Mouse (Mus musculus) heart, postnatal 36 days (tissue): Measurements from ENCODE around the gene Fstl4. TPM values are rescaled to one million over a fixed set of nuclear protein-coding genes. Genes with fewer than 3 reads are reported as not detected.

Source experiments
- DNase-seq, 2 experiments: peaks; one replicate each; pipeline ENCODE4 v3.0.0; 2021 to 2022
- intact Hi-C: fragments of 180-260 bp; cut with DNase I; formaldehyde crosslinking; loops from one replicate; pipeline ENCODE4 v1.15.1; 2025
- total RNA-seq, 2 experiments: library from RNA; stranded (reverse); gene quantifications; 2 replicates each; pipeline ENCODE4 v1.2.3; 2021

The Fstl4 gene
- total RNA-seq = 1 to 10 TPM; 1.4 to 4.0 TPM

DNA sequence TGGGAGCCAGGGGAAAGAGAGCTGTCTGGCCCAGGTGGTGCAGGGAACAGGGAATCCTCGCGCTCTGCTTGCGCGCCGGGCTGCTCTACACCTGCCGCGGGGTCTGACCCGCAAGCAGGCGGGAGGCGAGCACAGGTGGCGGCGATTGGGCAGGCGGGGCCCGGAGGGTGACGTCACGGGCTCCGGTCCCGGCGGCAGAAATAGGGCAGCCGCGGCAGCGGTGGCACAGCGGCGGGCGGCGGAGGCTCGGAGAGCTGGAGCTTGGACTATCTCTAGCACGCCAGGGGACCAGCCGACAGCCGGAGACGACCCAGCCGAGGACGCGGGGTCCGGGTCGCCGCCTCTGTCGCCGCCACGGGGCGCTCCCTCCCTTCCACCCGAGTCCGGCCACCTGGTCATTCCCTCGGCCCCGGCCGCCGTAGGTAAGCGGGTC, at the start of gene Fstl4:
Fstl4 (plus strand) TSS at position 174 of the 433 bp plus-strand sequence.
- intact Hi-C loops = loop anchor here (10.0 kb wide), 1 partner anchor 340 kb away; no protein-coding TSS in a partner anchor
- peak; percentile 8 to 30 for DNase-seq

DNA sequence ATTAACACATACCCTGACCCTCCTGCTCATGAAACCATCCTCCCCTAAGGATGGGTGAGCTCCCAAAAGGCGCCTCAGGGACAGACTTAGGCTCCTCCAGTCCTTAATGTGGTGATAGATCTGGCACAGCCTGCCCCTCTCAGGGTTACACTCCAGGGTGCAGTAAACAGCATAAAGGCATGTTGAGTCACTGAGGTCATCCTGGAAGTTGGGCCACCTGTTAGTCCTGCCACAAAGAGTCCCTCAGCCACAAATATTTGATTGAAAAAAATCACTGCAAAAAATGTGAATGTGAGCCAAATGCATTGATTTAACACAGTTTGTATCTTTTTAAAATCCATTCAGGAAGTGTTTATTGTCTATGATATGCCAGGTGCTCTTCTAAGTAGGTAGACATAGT, 45.9 kb upstream of the Fstl4 start:
- intact Hi-C loops = no loop called here
- no peak for DNase-seq

DNA sequence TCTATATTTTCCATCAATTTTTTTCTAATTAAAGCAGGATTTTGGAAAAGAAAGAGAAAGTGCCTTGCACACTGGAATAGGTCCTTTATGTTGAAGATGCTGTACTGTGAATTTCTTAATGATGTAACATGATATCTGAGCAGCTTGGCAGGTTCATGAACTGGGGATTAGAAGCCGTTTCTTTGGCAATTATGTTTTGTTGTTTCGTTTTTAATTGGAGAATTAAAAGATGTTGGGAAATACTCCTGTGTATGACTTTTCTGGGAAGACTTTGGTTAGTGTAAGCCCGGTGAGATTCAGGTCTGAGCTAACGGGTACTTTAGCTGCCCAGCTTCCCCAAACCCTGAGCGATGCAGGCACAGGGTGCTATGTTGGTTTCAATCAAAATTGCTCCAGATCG, 43.3 kb upstream of the Fstl4 start:
- no peak for DNase-seq
- intact Hi-C loops = no loop called here

DNA sequence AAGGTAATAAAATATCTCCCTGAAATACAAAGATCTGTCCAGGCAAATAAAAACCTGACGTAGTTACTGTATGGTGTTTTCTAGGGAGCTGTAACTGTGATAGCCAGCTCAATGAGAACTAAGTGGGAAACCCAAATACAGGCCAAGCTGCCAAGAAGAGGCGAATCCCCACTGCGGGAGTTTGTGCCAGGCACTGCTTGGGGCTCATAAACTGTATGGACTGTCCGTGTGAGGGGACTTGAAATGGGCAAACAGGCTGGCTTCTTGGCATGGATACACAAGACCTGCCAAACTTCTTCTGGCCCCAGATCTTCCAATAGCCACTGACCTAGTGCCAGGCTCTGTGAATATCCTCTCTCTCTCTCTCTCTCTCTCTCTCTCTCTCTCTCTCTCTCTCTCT, 41.7 kb upstream of the Fstl4 start:
- intact Hi-C loops = no loop called here
- no peak for DNase-seq

DNA sequence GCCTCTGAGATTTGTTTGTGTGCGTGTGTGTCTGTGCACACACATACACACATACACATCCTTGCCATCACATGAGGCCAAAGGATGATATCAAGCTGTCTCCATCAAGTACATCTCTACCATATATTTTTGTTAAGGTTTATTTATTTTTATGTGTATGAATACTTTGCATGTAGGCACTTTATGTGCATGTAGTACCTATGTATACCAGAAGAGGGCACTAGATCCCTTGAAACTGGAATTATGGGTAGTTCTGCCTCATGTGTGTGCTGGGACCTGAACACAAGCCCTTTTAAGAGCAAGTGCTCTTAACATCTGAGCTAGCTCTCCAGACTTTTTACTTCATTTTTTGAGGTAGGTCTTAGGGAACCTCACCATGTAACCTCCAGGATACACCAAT, 38.4 kb upstream of the Fstl4 start:
- intact Hi-C loops = no loop called here
- DNase-seq = no peak

DNA sequence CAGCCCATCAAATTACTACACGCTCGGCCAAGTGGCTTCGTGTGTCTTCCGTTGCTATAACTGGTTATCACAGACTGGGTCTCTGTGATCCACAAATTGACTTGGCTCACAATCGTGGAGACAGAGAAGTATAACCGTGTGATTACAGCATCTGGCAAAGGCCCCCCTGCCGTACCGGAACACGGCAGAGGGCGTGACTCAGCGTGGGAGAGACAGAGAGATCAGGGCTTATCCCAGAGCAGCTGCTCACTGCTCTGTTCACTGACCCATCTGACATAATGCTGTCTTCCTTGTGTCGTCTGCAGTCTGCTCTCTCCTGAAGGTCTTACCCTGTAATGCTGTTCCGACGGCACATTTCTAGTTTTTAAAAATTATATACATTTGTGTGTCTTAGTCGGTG, 36.0 kb upstream of the Fstl4 start:
- intact Hi-C loops = no loop called here
- DNase-seq = no peak

DNA sequence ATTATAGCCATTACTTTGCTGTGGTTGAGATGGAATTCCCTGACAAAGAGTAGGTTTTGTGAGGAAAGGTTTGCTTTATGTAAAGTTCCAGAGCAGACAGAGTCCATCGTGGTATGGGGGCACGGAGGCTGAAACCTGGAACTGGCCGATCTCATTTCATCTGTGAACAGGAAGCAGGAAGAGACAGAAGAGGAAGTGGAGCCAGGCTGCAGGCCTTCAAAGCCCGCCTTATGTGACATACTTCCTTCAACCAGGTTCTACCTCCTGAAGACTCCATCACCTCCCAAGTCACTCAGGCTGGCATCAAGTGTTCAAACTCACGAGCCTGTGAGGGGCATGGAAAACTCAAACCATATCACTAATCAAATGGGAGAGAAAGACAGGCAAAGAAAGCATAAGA, 34.5 kb upstream of the Fstl4 start:
- intact Hi-C loops = no loop called here

DNA sequence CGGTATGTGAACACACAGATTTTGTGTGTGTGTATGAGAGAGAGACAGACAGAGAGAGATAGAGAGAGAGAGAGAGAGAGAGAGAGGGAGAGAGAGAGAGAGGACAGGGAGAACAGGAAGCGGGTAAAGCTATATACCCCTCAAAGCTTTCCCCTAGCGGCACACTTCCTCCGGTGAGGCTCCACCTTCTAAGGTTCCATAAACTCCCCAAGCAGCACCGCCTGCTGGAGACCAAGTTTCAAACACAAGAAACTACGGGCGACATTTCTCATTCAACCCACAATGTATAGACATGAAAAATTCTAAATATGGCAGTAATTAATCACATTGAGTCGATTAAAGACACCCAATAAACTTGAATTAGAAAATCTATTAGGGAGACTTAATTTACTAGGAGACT, 32.5 kb upstream of the Fstl4 start:
- intact Hi-C loops = no loop called here
- DNase-seq = no peak

More for the DNA sequence above, 34.5 kb upstream of the Fstl4 start:
- no peak for DNase-seq

DNA sequence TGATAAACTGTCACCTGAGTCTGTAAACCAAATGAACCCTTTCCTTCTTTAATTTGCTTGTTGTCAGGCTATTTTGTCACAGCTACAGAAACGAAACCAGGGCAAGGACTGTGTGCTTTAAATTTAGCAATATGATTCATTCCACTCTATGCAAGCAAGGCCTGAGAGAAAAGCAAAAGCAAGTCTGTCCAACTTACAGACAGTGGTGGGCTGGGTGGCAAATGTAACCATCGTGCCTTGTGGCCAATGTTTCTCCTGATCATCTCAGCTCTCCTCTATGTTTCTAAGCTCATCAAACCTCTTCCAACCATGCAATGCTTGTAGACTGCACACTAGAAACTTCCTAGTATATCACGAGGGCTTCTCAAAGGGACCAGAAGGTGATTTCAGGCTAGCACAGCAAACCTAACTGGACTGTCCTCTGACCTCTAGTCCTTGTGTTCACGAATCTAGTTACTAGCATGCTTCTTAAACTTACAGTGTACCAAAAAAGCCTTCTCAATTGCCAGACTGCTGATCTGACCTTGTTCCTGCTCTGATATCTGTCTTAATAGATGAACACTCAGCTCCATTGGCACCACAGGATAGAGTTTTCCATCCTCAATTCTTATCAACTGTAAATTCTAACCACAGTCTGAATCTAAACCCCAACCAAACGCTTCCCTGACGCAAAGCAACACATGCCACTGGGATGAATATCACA, 29.8 kb upstream of the Fstl4 start:
- DNase-seq = no peak

DNA sequence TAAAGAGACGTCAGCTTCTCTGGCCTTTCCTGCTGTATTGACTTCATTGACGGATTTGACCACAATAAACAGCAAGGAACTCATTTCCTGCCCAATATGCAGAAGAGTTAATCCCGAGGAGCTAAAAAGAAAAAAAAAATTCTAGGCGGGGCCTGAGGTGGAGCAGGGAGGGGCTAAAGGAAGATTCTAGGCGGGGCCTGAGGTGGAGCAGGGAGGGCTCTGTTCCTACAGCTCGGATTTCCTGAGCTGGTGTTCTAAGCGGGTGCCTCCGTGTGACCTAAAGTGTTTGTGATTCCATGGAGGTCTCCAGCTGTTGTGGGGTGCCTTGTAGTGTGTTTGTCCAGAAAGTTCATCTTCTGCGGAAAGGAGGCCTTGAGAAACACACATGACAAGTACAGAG, 25.2 kb upstream of the Fstl4 start:
- no peak for DNase-seq

More for the DNA sequence above, 29.8 kb upstream of the Fstl4 start:
- intact Hi-C loops = no loop called here

DNA sequence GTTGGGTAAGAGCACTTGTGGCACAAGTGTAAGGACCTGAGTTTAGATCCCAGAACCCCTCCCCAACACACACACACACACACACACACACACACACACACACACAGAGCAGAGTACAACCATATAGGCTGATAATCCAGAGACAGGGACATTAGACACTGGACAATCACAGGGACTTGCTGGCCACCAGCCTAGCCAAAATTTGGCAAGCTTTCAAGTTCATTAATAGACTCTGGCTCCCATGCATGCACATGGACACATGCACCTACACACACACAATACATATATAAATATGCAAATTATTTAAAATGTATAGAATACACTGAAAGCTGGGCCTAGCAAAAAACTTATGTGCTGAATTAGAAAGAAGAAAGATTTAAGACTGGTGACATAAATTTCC, 24.0 kb upstream of the Fstl4 start:
- DNase-seq = no peak
- intact Hi-C loops = no loop called here

More for the DNA sequence above, 25.2 kb upstream of the Fstl4 start:
- intact Hi-C loops = no loop called here

DNA sequence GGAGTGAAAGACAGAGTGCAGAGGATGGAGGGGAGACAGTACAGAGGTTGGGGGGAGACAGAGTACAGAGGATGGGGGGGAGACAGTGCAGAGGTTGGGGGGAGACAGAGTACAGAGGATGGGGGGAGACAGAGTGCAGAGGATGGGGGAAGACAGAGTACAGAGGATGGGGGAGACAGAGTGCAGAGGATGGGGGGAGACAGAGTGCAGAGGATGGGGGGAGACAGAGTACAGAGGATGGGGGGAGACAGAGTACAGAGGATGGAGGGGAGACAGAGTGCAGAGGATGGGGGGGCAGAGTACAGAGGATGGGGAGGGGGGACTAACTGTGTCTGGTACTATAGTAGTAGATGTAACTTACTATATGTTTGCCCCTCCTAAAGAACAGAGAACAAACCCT, 20.5 kb upstream of the Fstl4 start:
- DNase-seq = no peak
- intact Hi-C loops = no loop called here

DNA sequence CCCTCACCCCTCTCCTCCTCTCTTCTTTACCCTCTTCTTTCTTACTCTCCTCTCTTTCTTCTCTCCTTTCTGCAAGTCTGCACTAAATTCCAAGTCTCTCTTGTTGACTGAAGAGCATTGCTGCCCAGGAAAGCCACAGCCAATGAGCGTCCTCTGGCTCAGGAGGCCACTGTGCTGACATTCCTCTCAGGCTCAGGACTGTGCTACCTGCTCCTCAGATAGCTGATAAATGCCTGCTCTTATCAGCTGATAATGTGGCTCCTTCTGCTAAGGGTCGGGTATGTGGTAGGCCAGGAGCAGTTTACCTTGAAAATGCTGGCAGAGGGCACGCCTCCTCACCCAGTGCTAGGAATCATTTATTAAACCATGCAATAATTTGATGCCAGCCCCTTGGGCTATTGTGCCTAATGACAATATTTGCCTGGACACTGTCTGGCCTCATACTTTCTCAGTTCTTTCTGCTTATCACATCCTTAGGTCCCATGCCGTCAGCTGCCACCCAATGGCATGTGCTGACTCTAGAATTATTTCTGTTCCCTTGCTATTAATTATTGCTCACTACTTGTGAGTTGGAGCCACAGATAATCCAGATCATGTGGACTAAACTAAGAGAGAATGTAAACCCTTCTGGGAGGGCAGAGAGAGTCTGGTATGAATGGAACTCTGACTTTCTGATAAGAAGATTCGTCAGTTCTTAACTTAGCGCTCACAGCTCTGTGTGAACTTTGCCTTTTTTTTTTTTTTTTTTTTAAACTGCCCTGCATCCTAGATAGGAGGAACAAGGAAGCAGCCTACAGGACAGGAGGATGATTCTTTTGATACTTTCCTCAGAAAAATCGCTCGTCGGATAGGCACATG, 19.6 kb upstream of the Fstl4 start:
- DNase-seq = peak in 1 of 2 experiments; percentile 8
- intact Hi-C loops = no loop called here

DNA sequence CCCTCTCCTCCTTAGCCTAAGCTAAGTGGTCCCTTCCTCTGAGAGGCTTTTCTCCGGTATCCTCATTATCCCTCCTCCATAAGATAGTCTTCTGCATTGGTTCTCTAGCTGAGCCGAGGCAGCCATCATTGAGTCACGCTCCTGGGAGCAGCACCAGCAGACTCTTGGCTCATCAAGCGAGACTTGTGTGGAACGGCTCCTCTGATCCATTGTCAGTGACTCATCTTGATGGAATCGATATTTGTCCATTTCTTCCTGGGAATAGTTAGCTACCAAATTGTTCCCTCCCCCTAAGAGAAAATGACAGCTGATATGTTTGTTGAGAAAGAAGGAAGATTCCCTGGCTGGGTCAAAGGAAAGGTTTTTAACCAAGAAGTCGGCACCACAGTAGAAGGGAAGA, 17.2 kb upstream of the Fstl4 start:
- no peak for DNase-seq
- intact Hi-C loops = no loop called here

DNA sequence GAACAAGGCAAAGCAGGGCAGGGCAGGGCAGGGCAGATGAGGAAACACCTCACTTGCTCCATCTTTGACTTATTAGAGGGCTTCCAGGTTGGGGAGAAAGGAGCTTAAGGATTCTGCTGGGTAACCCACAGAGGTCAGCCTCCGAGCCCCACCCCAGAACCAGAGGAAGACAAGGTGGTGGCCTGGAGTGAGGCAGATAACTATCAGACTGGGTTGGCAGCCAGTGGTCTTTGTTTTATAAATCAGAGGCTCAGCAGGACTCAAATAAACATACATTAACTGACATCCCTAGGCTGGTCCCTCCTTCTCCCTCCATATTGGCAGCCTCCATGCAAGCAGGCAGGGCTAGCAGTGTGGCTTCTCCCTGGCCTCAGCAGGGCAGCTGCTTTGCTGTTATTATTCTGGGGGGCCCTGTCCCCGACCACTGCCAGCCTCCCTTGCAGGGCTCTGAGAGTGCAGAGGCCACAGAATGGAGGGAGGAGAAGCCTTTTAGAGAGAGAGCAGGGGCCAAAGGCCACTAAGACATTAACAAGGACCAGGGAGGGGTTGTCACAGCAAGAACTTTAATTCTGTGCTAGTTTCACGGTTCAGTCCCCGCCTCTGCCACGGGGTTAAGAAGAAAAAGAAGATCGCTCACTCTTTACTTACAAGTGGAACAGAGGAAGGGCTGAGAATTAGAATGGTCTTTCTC, 16.5 kb upstream of the Fstl4 start:
- DNase-seq = no peak
- intact Hi-C loops = no loop called here

DNA sequence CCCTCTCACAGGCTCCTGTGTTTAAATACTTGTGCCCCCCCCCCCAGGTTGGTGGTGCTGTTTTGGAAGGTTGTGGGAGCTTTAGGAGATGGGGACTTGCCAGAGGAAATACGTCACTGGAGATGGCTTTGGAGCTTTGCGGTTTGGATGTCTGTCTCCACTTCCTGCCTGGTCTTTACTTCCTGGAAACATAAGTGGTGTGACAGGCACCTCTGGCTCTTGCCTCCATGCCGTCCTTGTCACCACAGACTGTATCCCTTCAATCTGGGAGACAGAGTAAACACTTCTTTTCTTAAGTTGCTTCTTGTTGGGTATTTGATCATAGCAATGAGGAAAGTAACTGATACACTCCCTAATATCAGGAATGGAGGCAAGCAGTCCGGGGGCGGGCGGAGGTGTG, 14.4 kb upstream of the Fstl4 start:
- DNase-seq = no peak
- intact Hi-C loops = no loop called here

DNA sequence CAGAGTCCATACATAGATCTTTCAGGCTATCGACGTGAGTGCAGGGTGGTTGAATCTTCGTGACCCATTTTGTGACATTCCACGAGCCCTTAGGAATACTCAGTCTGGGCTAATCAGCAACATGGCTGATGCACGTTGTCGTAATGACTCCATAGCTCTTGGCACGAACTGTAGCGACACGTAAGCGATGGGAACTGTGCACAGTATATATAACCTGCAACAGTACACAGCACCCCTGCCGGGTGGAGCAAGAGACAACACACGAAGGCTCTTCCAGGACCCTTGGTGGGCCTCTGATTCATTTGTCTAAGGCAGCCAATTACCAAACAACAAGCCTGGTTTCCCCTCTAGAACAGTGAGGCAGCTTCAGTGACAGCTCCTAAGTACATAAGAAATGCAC, 11.9 kb upstream of the Fstl4 start:
- DNase-seq = no peak
- intact Hi-C loops = no loop called here

DNA sequence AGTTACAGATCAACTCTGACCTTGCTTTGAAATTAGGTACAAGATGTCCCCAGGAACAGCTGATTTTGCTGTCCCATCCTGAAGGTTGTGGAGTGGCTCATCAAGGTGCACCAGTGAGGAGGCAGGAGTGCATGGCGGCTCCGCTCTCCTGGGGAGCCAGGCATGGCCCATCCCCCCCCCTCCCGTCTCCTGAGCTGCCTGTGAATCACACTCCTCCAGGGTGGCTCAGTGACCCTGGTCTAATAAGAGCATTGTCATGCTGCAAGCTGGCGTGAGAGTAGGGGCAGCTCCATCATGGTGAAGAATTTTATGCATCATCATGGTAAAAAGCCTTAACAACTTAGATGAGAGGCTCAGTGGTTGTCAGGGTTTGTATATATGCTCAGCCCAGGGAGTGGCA, 11.2 kb upstream of the Fstl4 start:
- intact Hi-C loops = no loop called here
- no peak for DNase-seq

DNA sequence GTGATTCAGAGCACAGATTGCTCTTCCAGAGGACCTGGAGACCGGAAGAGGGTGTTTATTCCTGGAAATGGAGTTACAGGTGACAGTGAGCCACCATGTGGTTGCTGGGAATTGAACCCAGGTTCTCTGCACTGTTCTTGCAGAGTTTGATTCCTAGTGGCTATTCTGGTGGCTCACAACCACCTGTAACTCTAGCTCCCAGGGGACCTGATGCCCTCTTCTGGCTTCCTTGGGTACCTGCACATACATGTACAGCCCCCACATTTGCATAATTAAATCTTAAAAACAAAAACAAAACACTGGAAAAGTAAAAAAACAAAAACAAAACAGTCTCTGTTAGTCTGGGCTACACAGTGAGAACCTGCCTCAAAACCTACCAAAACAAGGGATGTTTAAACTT, 2.6 kb upstream of the Fstl4 start:
- intact Hi-C loops = loop anchor here (10.0 kb wide), 1 partner anchor 337 kb away; no protein-coding TSS in a partner anchor
- no peak for DNase-seq

DNA sequence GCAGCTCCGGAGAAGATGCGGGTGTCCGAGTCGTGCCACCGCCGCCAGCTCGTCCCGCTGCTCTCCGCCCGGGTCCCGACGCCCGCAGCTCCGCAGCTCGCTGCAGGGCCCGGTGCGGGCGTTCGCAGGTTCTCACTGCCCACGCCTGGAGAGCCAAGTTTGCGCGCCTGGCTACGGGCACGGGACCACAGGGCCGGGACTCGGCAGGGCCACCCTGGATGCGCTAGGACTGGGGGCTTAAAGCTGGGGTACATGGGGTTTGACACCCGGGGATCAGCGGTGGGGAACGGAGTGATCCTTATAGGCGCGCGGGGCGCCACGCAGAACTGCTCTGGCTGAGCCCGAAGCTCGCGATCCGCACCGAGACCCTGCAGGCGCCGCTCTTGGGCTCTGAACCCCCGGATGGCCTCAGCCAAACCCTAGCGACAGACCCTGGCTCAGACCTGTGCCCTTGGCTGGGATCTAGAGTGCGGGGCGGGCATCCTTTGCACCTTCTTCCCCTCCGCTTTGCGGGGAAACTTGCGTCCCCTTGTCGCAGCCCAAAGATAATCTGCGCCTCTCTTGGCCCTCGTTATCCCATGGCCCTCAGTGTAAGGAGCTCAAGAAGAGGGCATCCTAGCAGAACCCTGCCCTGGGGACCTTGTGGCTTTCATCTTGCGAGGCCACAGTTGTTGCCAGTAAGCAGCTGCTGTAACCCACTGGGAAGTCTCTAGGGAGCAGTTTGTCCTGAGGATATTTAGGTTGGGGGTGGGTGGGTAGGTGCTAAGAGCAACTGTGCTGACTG, 652 bp downstream of the Fstl4 start:
- intact Hi-C loops = loop anchor here (5.0 to 10.0 kb wide), 2 partner anchors 243 to 340 kb away; no protein-coding TSS in a partner anchor
- DNase-seq = no peak
